Mouse (Mus musculus) ES-E14 (cell line): ENCODE results near the gene Snf8. TPM values are rescaled to one million over a fixed set of nuclear protein-coding genes. Genes with fewer than 3 reads are reported as not detected.

Experiments
- DNase-seq: peaks from one replicate; pipeline ENCODE4 v3.0.0-alpha.2; 2013; ENCODE audit warnings: low read depth, low spot score
- H3K27ac ChIP-seq: 2 replicates; pipeline ENCODE4 v1.5.1; 2012; ENCODE audit warnings: low read depth, mild to moderate bottlenecking, low read length, moderate library complexity, mixed read lengths; ENCODE audit not compliant: poor library complexity, insufficient read depth, severe bottlenecking
- H3K36me3 ChIP-seq: 2 replicates; pipeline ENCODE4 v1.6.1; 2012; ENCODE audit warnings: mild to moderate bottlenecking, low read length, moderate library complexity, mixed read lengths; ENCODE audit not compliant: control insufficient read depth, poor library complexity, insufficient read depth, severe bottlenecking
- H3K4me1 ChIP-seq, 2 experiments: fragments of 150-350 bp in 1 of 2; sonication (generic) in 1 of 2; 2 replicates each; pipeline ENCODE4 v1.6.1; 2012; ENCODE audit warnings: low read length in 2 of 2, mild to moderate bottlenecking in 1 of 2, mixed read lengths in 1 of 2; ENCODE audit not compliant: control insufficient read depth in 2 of 2, insufficient read depth in 2 of 2, poor library complexity in 1 of 2
- H3K4me3 ChIP-seq, 2 experiments: fragments of 150-350 bp in 1 of 2; sonication (generic) in 1 of 2; 2 replicates each; pipeline ENCODE4 v1.5.1; 2012; ENCODE audit warnings: low read length in 2 of 2, low read depth in 1 of 2, mild to moderate bottlenecking in 1 of 2, mixed read lengths in 1 of 2; ENCODE audit not compliant: insufficient read depth in 1 of 2, poor library complexity in 1 of 2, severe bottlenecking in 1 of 2
- H3K9ac ChIP-seq: 2 replicates; pipeline ENCODE4 v1.6.1; 2012; ENCODE audit warnings: low read depth, mild to moderate bottlenecking, low read length, mixed read lengths; ENCODE audit not compliant: poor library complexity, insufficient read depth, severe bottlenecking
- H3K9me3 ChIP-seq: fragments of 150-350 bp; sonication (generic); 2 replicates; pipeline ENCODE4 v1.6.1; 2012; ENCODE audit warnings: low read depth, mild to moderate bottlenecking, low read length; ENCODE audit not compliant: control insufficient read depth, insufficient read depth
- CHD2 ChIP-seq: IDR thresholded peaks from 2 replicates; pipeline ENCODE4 v1.6.1; 2014; ENCODE audit warnings: mild to moderate bottlenecking, low read depth, low read length, inconsistent platforms
- HCFC1 ChIP-seq: IDR thresholded peaks from 2 replicates; pipeline ENCODE4 v1.6.1; 2012; ENCODE audit warnings: low read length, inconsistent platforms, borderline replicate concordance; ENCODE audit not compliant: insufficient read depth
- MAFK ChIP-seq: IDR thresholded peaks from 2 replicates; pipeline ENCODE4 v1.6.1; 2014; ENCODE audit warnings: mild to moderate bottlenecking, low read depth, low read length, inconsistent platforms; ENCODE audit not compliant: insufficient read depth
- ZC3H11A ChIP-seq: IDR thresholded peaks from 2 replicates; pipeline ENCODE4 v1.6.1; 2012; ENCODE audit warnings: low read depth, mild to moderate bottlenecking, inconsistent platforms, low read length, borderline replicate concordance
- ZNF384 ChIP-seq: IDR thresholded peaks from 2 replicates; pipeline ENCODE4 v1.6.1; 2012; ENCODE audit warnings: low read depth, low read length, inconsistent platforms
- in situ Hi-C, 2 experiments: fragments of 600-800 bp; cut with MboI; formaldehyde crosslinking; loops; one replicate each; pipeline ENCODE4 v1.15.1; 2025; ENCODE audit warnings: low sequenced_read_pairs in 2 of 2, inconsistent platforms in 1 of 2; ENCODE audit not compliant: unreplicated experiment in 2 of 2
- total RNA-seq: library from RNA; depleted of rRNA; stranded (reverse); fragments of 300-350 nt; gene quantifications from 2 replicates; pipeline ENCODE4 v1.2.3, GENCODE M21; 2012

Snf8 gene
- total RNA-seq, 1 experiment = 79.4 TPM

DNA sequence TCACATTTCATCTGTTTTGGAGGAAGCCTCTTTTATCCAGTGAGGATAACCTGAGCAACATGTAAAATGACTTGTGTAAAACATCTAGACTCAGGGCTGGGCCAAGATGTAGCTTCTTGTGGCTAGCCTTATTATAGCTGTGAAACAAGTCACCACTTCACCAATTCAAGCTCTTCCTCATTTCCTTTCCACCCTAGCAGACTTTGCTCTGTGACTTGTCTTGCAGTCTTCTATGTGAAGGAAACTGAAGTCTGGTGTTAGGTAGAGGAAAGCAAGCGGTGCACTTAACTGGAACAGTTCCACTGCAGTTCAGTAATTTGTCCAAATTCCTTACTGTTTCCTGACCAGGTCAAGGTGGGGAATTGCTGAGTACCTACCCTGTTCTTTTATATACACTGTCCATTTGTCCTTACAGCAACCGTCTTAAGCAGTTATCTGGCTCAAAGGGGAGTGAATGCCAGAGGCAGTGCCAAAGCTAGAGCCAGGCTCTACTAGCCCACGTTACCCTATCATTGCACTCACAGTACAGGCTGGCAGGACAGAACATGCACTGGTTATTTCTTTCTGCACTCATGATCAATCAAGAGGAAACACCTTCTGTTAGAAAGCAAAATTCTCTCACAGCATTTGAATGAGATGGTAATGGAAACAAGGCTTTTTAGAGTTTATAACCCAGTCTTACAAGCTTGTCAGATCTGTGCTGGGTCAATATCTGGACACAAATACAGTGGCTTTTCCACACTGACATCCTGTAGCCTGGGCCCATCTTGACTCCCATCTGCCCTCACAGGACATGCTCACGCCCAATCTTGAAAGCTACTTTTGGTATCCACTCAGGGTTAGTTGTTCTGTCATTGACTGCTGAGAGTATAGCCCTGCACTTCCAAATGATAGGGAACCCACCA lies 13.0 kb downstream of the Snf8 start:
- TF ChIP-seq MAFK (no peak), CHD2 (no peak), ZNF384 (no peak), HCFC1 (no peak), ZC3H11A (no peak)
- Histone ChIP-seq H3K36me3 (peaks cover 33% of the 10 kb centered on the region), H3K4me3 (no peak overlapping the region), H3K9me3 (no peaks in the 10 kb centered on the region), H3K9ac (no peak overlapping the region), H3K4me1 (peaks cover 3 to 8% of the 10 kb centered on the region in 2 experiments; a peak in 3 of 4 replicates), H3K27ac (no peak overlapping the region)
- no peak for DNase-seq
- in situ Hi-C loops = no loop called here

DNA sequence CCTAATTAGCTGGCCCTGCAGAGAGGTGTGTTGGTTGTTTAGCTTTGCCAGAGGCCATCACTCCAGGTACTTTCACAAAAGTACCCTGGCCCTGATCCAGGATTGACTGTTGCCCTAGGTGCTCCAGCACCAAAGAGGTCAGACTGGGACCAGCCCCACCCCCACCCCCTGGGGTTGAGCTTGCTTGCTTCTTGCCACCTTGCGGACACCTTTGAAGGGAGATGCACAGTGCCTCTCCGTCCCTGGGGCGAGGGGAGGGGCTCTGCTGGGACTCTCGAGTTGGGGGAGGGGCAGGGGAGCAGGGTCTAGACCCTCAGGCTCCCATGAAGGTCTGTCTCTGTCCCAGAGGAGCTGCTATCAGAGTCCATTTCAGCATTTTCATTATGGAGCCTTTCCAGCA lies 15.3 kb downstream of the Snf8 start:
- Histone ChIP-seq H3K27ac (no peak overlapping the region; the same call in 1 of the 2 replicates), H3K36me3 (peaks cover 44% of the 10 kb centered on the region), H3K4me1 (peaks cover 3 to 8% of the 10 kb centered on the region in 2 experiments; a peak in 3 of 4 replicates), H3K9ac (no peak overlapping the region), H3K4me3 (no peak overlapping the region), H3K9me3 (no peaks in the 10 kb centered on the region)
- in situ Hi-C loops = no loop called here
- DNase-seq = no peak
- TF ChIP-seq ZNF384 = no peak
- TF ChIP-seq CHD2 = no peak
- TF ChIP-seq HCFC1 = no peak
- no peak for TF ChIP-seq ZC3H11A
- TF ChIP-seq MAFK = no peak

DNA sequence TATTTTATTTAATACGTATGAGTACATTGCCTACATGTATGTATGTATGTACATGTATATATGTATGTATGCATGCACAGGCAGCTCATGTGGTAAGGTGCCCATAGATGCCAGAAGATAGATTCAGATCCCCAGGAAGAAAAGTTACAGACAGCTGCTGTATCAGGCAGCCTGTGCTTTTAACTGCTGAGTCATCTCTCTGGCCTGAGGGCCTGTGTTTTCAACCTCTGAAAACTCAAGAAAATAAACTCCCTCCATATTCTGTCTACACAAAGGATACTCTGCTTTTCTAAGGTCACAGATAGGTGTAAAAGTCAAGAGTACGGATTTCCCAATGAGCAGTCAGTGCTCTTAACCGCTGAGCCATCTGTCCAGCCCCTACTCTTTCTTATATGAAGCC lies 16.2 kb downstream of the Snf8 start:
- no peak overlapping the region for H3K9ac ChIP-seq
- no peak overlapping the region; the same call in 1 of the 2 replicates for H3K27ac ChIP-seq
- in situ Hi-C loops = no loop called here
- no peak for DNase-seq
- TF ChIP-seq MAFK (peak; percentile 73), ZNF384 (no peak)
- no peak overlapping the region for H3K4me3 ChIP-seq
- no peaks in the 10 kb centered on the region for H3K9me3 ChIP-seq
- peaks cover 3 to 8% of the 10 kb centered on the region in 2 experiments; a peak in 3 of 4 replicates for H3K4me1 ChIP-seq
- H3K36me3 ChIP-seq = peaks cover 48% of the 10 kb centered on the region

DNA sequence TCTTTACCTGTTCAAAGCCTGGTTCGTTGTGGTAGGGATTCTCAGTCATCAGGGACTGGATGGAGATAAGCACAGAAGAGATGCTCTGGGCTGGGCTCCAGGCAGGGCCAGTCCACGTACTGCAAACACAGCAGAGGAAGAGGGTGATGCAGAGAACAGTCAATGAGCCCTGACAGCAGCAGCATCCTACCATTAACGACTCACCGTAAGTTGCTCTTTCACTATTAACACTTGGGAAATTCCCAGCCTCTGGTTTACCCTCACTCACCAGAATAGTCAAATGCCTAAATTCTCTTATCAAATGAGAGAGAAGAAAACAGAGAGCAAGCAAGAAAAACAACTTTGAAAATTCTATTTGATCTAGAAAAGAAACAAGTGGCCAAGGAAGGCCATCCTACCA lies 23.6 kb downstream of the Snf8 start:
- TF ChIP-seq ZC3H11A = no peak
- TF ChIP-seq CHD2 = no peak
- no peak for TF ChIP-seq HCFC1
- no peak for TF ChIP-seq MAFK
- H3K27ac ChIP-seq = no peak overlapping the region
- no peak overlapping the region for H3K4me3 ChIP-seq
- H3K9me3 ChIP-seq = no peaks in the 10 kb centered on the region
- in situ Hi-C loops = no loop called here
- no peak overlapping the region for H3K9ac ChIP-seq
- peaks cover 42% of the 10 kb centered on the region for H3K36me3 ChIP-seq
- no peaks in the 10 kb centered on the region for H3K4me1 ChIP-seq
- DNase-seq = no peak
